Mouse (Mus musculus): ENCODE data around the gene Ctf2. TPM values are rescaled to one million over a fixed set of nuclear protein-coding genes. Genes with fewer than 3 reads are reported as not detected.

Ctf2 gene
- polyA plus RNA-seq, 1 experiment from 2014 or later: 0.13 TPM

GRCm38 (mm10) chr7:127689626-127690280 is 42.2 kb downstream of the Ctf2 start:
- no peaks in the 10 kb centered on the region for H3K27me3 ChIP-seq (replicated peaks)
- H3K9ac ChIP-seq: no peak overlapping the region
- H3K27ac ChIP-seq: no peak overlapping the region
- peaks cover 45% of the 10 kb centered on the region for H3K4me1 ChIP-seq
- no peaks in the 10 kb centered on the region for H3K9me3 ChIP-seq (replicated peaks)
- WGBS (ENCODE audit: insufficient replicate concordance): 58% methylated on average over 9 of the region's 9 CpGs
- no peak overlapping the region for H3K4me3 ChIP-seq
- H3K4me2 ChIP-seq: no peak overlapping the region
- no peaks in the 10 kb centered on the region for H3K36me3 ChIP-seq
- ATAC-seq: no peak

GRCm38 (mm10) chr7:127688935-127689334 is 43.0 kb downstream of the Ctf2 start:
- WGBS (ENCODE audit: insufficient replicate concordance): 82% methylated on average over 7 of the region's 7 CpGs
- Histone ChIP-seq H3K4me2 (no peak overlapping the region), H3K9ac (no peak overlapping the region), H3K27ac (no peak overlapping the region), H3K9me3 (replicated peaks) (no peaks in the 10 kb centered on the region), H3K4me1 (peaks cover 47% of the 10 kb centered on the region), H3K36me3 (no peaks in the 10 kb centered on the region), H3K27me3 (replicated peaks) (no peaks in the 10 kb centered on the region), H3K4me3 (no peak overlapping the region)
- no peak for ATAC-seq

- Histone ChIP-seq H3K27me3 (replicated peaks) (no peaks in the 10 kb centered on the region), H3K9ac (no peak overlapping the region), H3K4me2 (peak overlapping the region; percentile 14; the same call in 1 of the 2 replicates), H3K4me3 (no peak overlapping the region), H3K9me3 (replicated peaks) (no peaks in the 10 kb centered on the region), H3K27ac (no peak overlapping the region), H3K4me1 (peaks cover 44% of the 10 kb centered on the region), H3K36me3 (no peaks in the 10 kb centered on the region)
- WGBS (ENCODE audit: insufficient replicate concordance): 66% methylated on average over 11 of the region's 11 CpGs
- peak; percentile 46 for ATAC-seq
Observed at GRCm38 (mm10) chr7:127686740-127687449, 45.1 kb downstream of the Ctf2 start.

- Histone ChIP-seq H3K36me3 (no peaks in the 10 kb centered on the region), H3K9ac (no peak overlapping the region), H3K4me2 (no peak overlapping the region), H3K4me3 (no peak overlapping the region), H3K9me3 (replicated peaks) (no peaks in the 10 kb centered on the region), H3K4me1 (peaks cover 39% of the 10 kb centered on the region), H3K27me3 (replicated peaks) (no peaks in the 10 kb centered on the region), H3K27ac (0 out of 2 replicates have a peak overlapping the region, but pooled peaks have one; percentile 30)
- WGBS (ENCODE audit: insufficient replicate concordance): 78% methylated on average over 14 of the region's 14 CpGs
- ATAC-seq: no peak
Observed at GRCm38 (mm10) chr7:127685304-127686018, 46.5 kb downstream of the Ctf2 start.

- Histone ChIP-seq H3K4me2 (no peak overlapping the region), H3K27me3 (replicated peaks) (no peaks in the 10 kb centered on the region), H3K9ac (no peak overlapping the region), H3K27ac (0 out of 2 replicates have a peak overlapping the region, but pooled peaks have one; percentile 41), H3K4me1 (peaks cover 35% of the 10 kb centered on the region), H3K9me3 (replicated peaks) (no peaks in the 10 kb centered on the region), H3K36me3 (no peaks in the 10 kb centered on the region), H3K4me3 (no peak overlapping the region)
- ATAC-seq: no peak
- WGBS (ENCODE audit: insufficient replicate concordance): 66% methylated on average over 8 of the region's 8 CpGs
Observed at GRCm38 (mm10) chr7:127681888-127682553, 49.9 kb downstream of the Ctf2 start.

GRCm38 (mm10) chr7:127680541-127680940 is 51.4 kb downstream of the Ctf2 start:
- Histone ChIP-seq H3K9ac (no peak overlapping the region), H3K9me3 (replicated peaks) (no peaks in the 10 kb centered on the region), H3K36me3 (no peaks in the 10 kb centered on the region), H3K27me3 (replicated peaks) (no peaks in the 10 kb centered on the region), H3K4me3 (no peak overlapping the region), H3K27ac (no peak overlapping the region), H3K4me2 (no peak overlapping the region), H3K4me1 (peaks cover 23% of the 10 kb centered on the region)
- 82% methylated on average over 13 of the region's 13 CpGs for WGBS (ENCODE audit: insufficient replicate concordance)
- ATAC-seq: no peak

GRCm38 (mm10) chr7:127678811-127679210 is 53.2 kb downstream of the Ctf2 start:
- Histone ChIP-seq H3K4me1 (peaks cover 13% of the 10 kb centered on the region), H3K27me3 (replicated peaks) (no peaks in the 10 kb centered on the region), H3K9ac (no peak overlapping the region), H3K4me2 (no peak overlapping the region), H3K9me3 (replicated peaks) (no peaks in the 10 kb centered on the region), H3K27ac (no peak overlapping the region), H3K36me3 (no peaks in the 10 kb centered on the region), H3K4me3 (no peak overlapping the region)
- no peak for ATAC-seq
- 74% methylated on average over 2 of the region's 2 CpGs for WGBS (ENCODE audit: insufficient replicate concordance)

- H3K9me3 ChIP-seq (replicated peaks): no peaks in the 10 kb centered on the region
- no peak overlapping the region for H3K4me2 ChIP-seq
- H3K27me3 ChIP-seq (replicated peaks): no peaks in the 10 kb centered on the region
- no peak overlapping the region for H3K4me3 ChIP-seq
- peaks cover 12% of the 10 kb centered on the region for H3K4me1 ChIP-seq
- ATAC-seq: no peak
- 74% methylated on average over 4 of the region's 4 CpGs for WGBS (ENCODE audit: insufficient replicate concordance)
- no peaks in the 10 kb centered on the region for H3K36me3 ChIP-seq
- no peak overlapping the region for H3K27ac ChIP-seq
- no peak overlapping the region for H3K9ac ChIP-seq
Observed at GRCm38 (mm10) chr7:127677609-127678008, 54.4 kb downstream of the Ctf2 start.

- Histone ChIP-seq H3K4me1 (peaks cover 7% of the 10 kb centered on the region), H3K4me2 (no peak overlapping the region), H3K27me3 (replicated peaks) (no peaks in the 10 kb centered on the region), H3K4me3 (no peak overlapping the region), H3K9me3 (replicated peaks) (no peaks in the 10 kb centered on the region), H3K36me3 (no peaks in the 10 kb centered on the region), H3K9ac (no peak overlapping the region), H3K27ac (no peak overlapping the region)
- WGBS (ENCODE audit: insufficient replicate concordance): 49% methylated on average over 6 of the region's 6 CpGs
- ATAC-seq: no peak
Observed at GRCm38 (mm10) chr7:127677077-127677476, 54.9 kb downstream of the Ctf2 start.

- Histone ChIP-seq H3K36me3 (no peaks in the 10 kb centered on the region), H3K4me1 (0 out of 2 replicates have a peak, but pooled peaks cover 4% of the 10 kb centered on the region), H3K27me3 (replicated peaks) (no peaks in the 10 kb centered on the region), H3K27ac (no peak overlapping the region), H3K4me3 (no peak overlapping the region), H3K9ac (no peak overlapping the region), H3K9me3 (replicated peaks) (no peaks in the 10 kb centered on the region), H3K4me2 (no peak overlapping the region)
- 80% methylated on average over 9 of the region's 9 CpGs for WGBS (ENCODE audit: insufficient replicate concordance)
- no peak for ATAC-seq
Observed at GRCm38 (mm10) chr7:127675391-127675811, 56.6 kb downstream of the Ctf2 start.

- WGBS (ENCODE audit: insufficient replicate concordance): 1% methylated on average over 5 of the region's 5 CpGs
- H3K9ac ChIP-seq: no peak overlapping the region
- no peak overlapping the region for H3K4me3 ChIP-seq
Observed at GRCm38 (mm10) chr7:127674977-127675376, 57.0 kb downstream of the Ctf2 start.

More at GRCm38 (mm10) chr7:127674977-127675376, 57.0 kb downstream of the Ctf2 start:
- Histone ChIP-seq H3K36me3 (no peaks in the 10 kb centered on the region), H3K4me1 (0 out of 2 replicates have a peak, but pooled peaks cover 4% of the 10 kb centered on the region), H3K27ac (no peak overlapping the region), H3K9me3 (replicated peaks) (no peaks in the 10 kb centered on the region), H3K27me3 (replicated peaks) (no peaks in the 10 kb centered on the region), H3K4me2 (no peak overlapping the region)
- ATAC-seq: peak; percentile 48
